Mouse (Mus musculus) myocyte (in vitro differentiated cells): ENCODE results near the gene Il17rd. TPM values are rescaled to one million over a fixed set of nuclear protein-coding genes. Genes with fewer than 3 reads are reported as not detected.
A peak's percentile ranks its signal among the peaks of the same experiment; 100 is the strongest.

Experiments used
- H3K27me3 ChIP-seq: one replicate; pipeline ENCODE4 v1.6.1; 2011; ENCODE audit not compliant: control insufficient read depth, insufficient read depth, insufficient read length
- H3K36me3 ChIP-seq: one replicate; pipeline ENCODE4 v1.6.1; 2011; ENCODE audit not compliant: control insufficient read depth, insufficient read depth
- H3K4me2 ChIP-seq: one replicate; pipeline ENCODE4 v1.6.1; 2011; ENCODE audit warnings: low read depth, control low read depth
- H3K4me3 ChIP-seq: one replicate; pipeline ENCODE4 v1.5.1; 2011; ENCODE audit warnings: mild to moderate bottlenecking, control low read depth, moderate library complexity
- H3K79me2 ChIP-seq: one replicate; pipeline ENCODE4 v1.6.1; 2011; ENCODE audit not compliant: control insufficient read depth, insufficient read depth
- H3ac ChIP-seq: one replicate; pipeline ENCODE4 v1.6.1; 2011; ENCODE audit not compliant: control insufficient read depth, insufficient read length
- CEBPB ChIP-seq: IDR thresholded peaks from 2 replicates; pipeline ENCODE4 v1.6.1; 2011; ENCODE audit warnings: mild to moderate bottlenecking, moderate library complexity; ENCODE audit not compliant: poor library complexity, insufficient read depth, severe bottlenecking
- E2F4 ChIP-seq: IDR thresholded peaks from one replicate; pipeline ENCODE4 v1.6.1; 2011; ENCODE audit warnings: mild to moderate bottlenecking, control low read depth, moderate library complexity; ENCODE audit not compliant: insufficient read depth
- MAX ChIP-seq: IDR thresholded peaks from one replicate; pipeline ENCODE4 v1.6.1; 2011; ENCODE audit warnings: low read depth, mild to moderate bottlenecking, control low read depth
- MYOD1 ChIP-seq, 3 experiments: IDR thresholded peaks; one replicate each; pipeline ENCODE4 v1.6.1; 2011; ENCODE audit warnings: control low read depth in 2 of 3, low read depth in 2 of 3, mild to moderate bottlenecking in 2 of 3, moderate library complexity in 1 of 3; ENCODE audit not compliant: insufficient read length in 2 of 3, control insufficient read depth in 1 of 3
- MYOG ChIP-seq, 3 experiments: IDR thresholded peaks; one replicate each; pipeline ENCODE4 v1.6.1; 2011; ENCODE audit warnings: control low read depth in 2 of 3, low read depth in 2 of 3, mild to moderate bottlenecking in 2 of 3; ENCODE audit not compliant: insufficient read length in 2 of 3, control insufficient read depth in 1 of 3, insufficient read depth in 1 of 3
- POLR2A ChIP-seq: IDR thresholded peaks from one replicate; pipeline ENCODE4 v1.6.1; 2011; ENCODE audit warnings: low read depth, mild to moderate bottlenecking, control low read depth, moderate library complexity; ENCODE audit not compliant: insufficient read length
- POLR2AphosphoS2 ChIP-seq: IDR thresholded peaks from one replicate; pipeline ENCODE4 v1.6.1; 2011; ENCODE audit warnings: low read depth, control low read depth; ENCODE audit not compliant: insufficient read length
- REST ChIP-seq: IDR thresholded peaks from one replicate; pipeline ENCODE4 v1.6.1; 2011; ENCODE audit warnings: mild to moderate bottlenecking, control low read depth, moderate library complexity; ENCODE audit not compliant: insufficient read depth, insufficient read length
- SRF ChIP-seq: IDR thresholded peaks from one replicate; pipeline ENCODE4 v1.6.1; 2011; ENCODE audit warnings: low read depth; ENCODE audit not compliant: control insufficient read depth, insufficient read length
- TCF12 ChIP-seq: IDR thresholded peaks from one replicate; pipeline ENCODE4 v1.6.1; 2011; ENCODE audit warnings: mild to moderate bottlenecking, control low read depth; ENCODE audit not compliant: poor library complexity, insufficient read depth, severe bottlenecking
- TCF3 ChIP-seq: IDR thresholded peaks from one replicate; pipeline ENCODE4 v1.6.1; 2011; ENCODE audit warnings: low read depth, control low read depth; ENCODE audit not compliant: insufficient read length
- USF1 ChIP-seq: IDR thresholded peaks from one replicate; pipeline ENCODE4 v1.6.1; 2011; ENCODE audit warnings: low read depth, mild to moderate bottlenecking, control low read depth, moderate library complexity
- polyA plus RNA-seq: library from polyadenylated mRNA; unstranded; fragments of >200 nt; fragmentation: generic; extraction: Trizol; gene quantifications from one replicate; pipeline ENCODE4 v1.2.1, GENCODE M21; 2012; ENCODE audit warnings: missing spikeins

Gene Il17rd
- polyA plus RNA-seq, 1 experiment, result 1.9 TPM

GRCm38 (mm10) chr14:27085471-27085870 lies 46.7 kb downstream of the Il17rd start:
- Histone ChIP-seq H3K27me3 (no peaks in the 10 kb centered on the region), H3K79me2 (no peaks in the 10 kb centered on the region), H3K36me3 (no peaks in the 10 kb centered on the region), H3K4me3 (no peak overlapping the region), H3K4me2 (no peak overlapping the region), H3ac (no peak overlapping the region)
- no peak for TF ChIP-seq POLR2AphosphoS2
- TF ChIP-seq MAX, result no peak
- TF ChIP-seq E2F4, result no peak
- TF ChIP-seq TCF12, result no peak
- no peak for TF ChIP-seq SRF
- TF ChIP-seq TCF3, result no peak
- TF ChIP-seq REST, result no peak
- no peak for TF ChIP-seq USF1

- Histone ChIP-seq H3K4me2 (no peak overlapping the region), H3K27me3 (no peaks in the 10 kb centered on the region), H3ac (no peak overlapping the region), H3K36me3 (no peaks in the 10 kb centered on the region), H3K4me3 (no peak overlapping the region), H3K79me2 (no peaks in the 10 kb centered on the region)
- no peak for TF ChIP-seq CEBPB
- no peak for TF ChIP-seq MYOG (IDR thresholded peaks at IDR 0.05; ENCODE audit: control insufficient read depth in 1 of 3, insufficient read depth in 1 of 3, insufficient read length in 2 of 3, low read depth in 2 of 3)
- no peak for TF ChIP-seq POLR2A
- no peak for TF ChIP-seq SRF
- TF ChIP-seq E2F4, result no peak
- no peak for TF ChIP-seq MYOD1 (IDR thresholded peaks at IDR 0.05; ENCODE audit: control insufficient read depth in 1 of 3, insufficient read length in 2 of 3, low read depth in 2 of 3)
- no peak for TF ChIP-seq TCF3
- no peak for TF ChIP-seq REST
- no peak for TF ChIP-seq MAX
- no peak for TF ChIP-seq POLR2AphosphoS2
- TF ChIP-seq USF1, result no peak
- TF ChIP-seq TCF12, result no peak
These were observed 47.3 kb downstream of the Il17rd start for GRCm38 (mm10) chr14:27085999-27086398.

GRCm38 (mm10) chr14:27094247-27094646 lies 55.5 kb downstream of the Il17rd start:
- Histone ChIP-seq H3K36me3 (no peaks in the 10 kb centered on the region), H3K79me2 (no peaks in the 10 kb centered on the region), H3ac (no peak overlapping the region), H3K4me2 (no peak overlapping the region), H3K27me3 (no peaks in the 10 kb centered on the region), H3K4me3 (no peak overlapping the region)
- TF ChIP-seq REST (no peak), POLR2AphosphoS2 (no peak), E2F4 (no peak), CEBPB (no peak), MYOG (IDR thresholded peaks at IDR 0.05; ENCODE audit: control insufficient read depth in 1 of 3, insufficient read depth in 1 of 3, insufficient read length in 2 of 3, low read depth in 2 of 3) (no peak), MAX (no peak), POLR2A (no peak)

- Histone ChIP-seq H3K36me3 (no peaks in the 10 kb centered on the region), H3ac (no peak overlapping the region), H3K4me3 (no peak overlapping the region), H3K27me3 (no peaks in the 10 kb centered on the region), H3K79me2 (no peaks in the 10 kb centered on the region), H3K4me2 (no peak overlapping the region)
- TF ChIP-seq TCF12 (no peak), POLR2A (no peak), MAX (no peak), USF1 (no peak), MYOG (IDR thresholded peaks at IDR 0.05; ENCODE audit: control insufficient read depth in 1 of 3, insufficient read depth in 1 of 3, insufficient read length in 2 of 3, low read depth in 2 of 3) (no peak), E2F4 (no peak), REST (no peak), POLR2AphosphoS2 (no peak), CEBPB (no peak), SRF (no peak), MYOD1 (IDR thresholded peaks at IDR 0.05; ENCODE audit: control insufficient read depth in 1 of 3, insufficient read length in 2 of 3, low read depth in 2 of 3) (no peak)
These were observed 57.4 kb downstream of the Il17rd start for GRCm38 (mm10) chr14:27096133-27096532.

- no peaks in the 10 kb centered on the region for H3K79me2 ChIP-seq
- H3K36me3 ChIP-seq, result no peaks in the 10 kb centered on the region
- TF ChIP-seq MYOG (IDR thresholded peaks at IDR 0.05; ENCODE audit: control insufficient read depth in 1 of 3, insufficient read depth in 1 of 3, insufficient read length in 2 of 3, low read depth in 2 of 3), result peak in 1 of 3 experiments; percentile 25
- TF ChIP-seq CEBPB, result no peak
- peak; percentile 51 for TF ChIP-seq USF1
- peak in 2 of 3 experiments; percentile 40 to 56 for TF ChIP-seq MYOD1 (IDR thresholded peaks at IDR 0.05; ENCODE audit: control insufficient read depth in 1 of 3, insufficient read length in 2 of 3, low read depth in 2 of 3)
- no peak overlapping the region for H3ac ChIP-seq
- no peak overlapping the region for H3K4me3 ChIP-seq
- no peak overlapping the region for H3K4me2 ChIP-seq
- H3K27me3 ChIP-seq, result no peaks in the 10 kb centered on the region
These were observed 58.0 kb downstream of the Il17rd start for GRCm38 (mm10) chr14:27096779-27097178.
